Mouse (Mus musculus) olfactory bulb, adult 2 months (tissue): Measurements from ENCODE around the gene Gng12. TPM values are rescaled to one million over a fixed set of nuclear protein-coding genes. Genes with fewer than 3 reads are reported as not detected.

Experiments
- H3K27ac ChIP-seq: fragments of 200-500 bp; 2 replicates; pipeline ENCODE4 v1.5.1; 2012; ENCODE audit warnings: low read depth, low read length; ENCODE audit not compliant: insufficient read depth
- H3K4me1 ChIP-seq: fragments of 200-500 bp; 2 replicates; pipeline ENCODE4 v1.6.1; 2012; ENCODE audit warnings: low read length; ENCODE audit not compliant: control insufficient read depth, insufficient read depth
- H3K4me3 ChIP-seq: fragments of 200-500 bp; 2 replicates; pipeline ENCODE4 v1.5.1; 2012; ENCODE audit warnings: mild to moderate bottlenecking, low read depth, low read length, moderate library complexity; ENCODE audit not compliant: insufficient read depth
- CTCF ChIP-seq: fragments of 200-500 bp; IDR thresholded peaks from 2 replicates; pipeline ENCODE4 v1.5.1; 2012; ENCODE audit warnings: low read depth, mild to moderate bottlenecking, low read length, moderate library complexity; ENCODE audit not compliant: insufficient read depth
- POLR2A ChIP-seq: fragments of 200-500 bp; IDR thresholded peaks from 2 replicates; pipeline ENCODE4 v1.6.1; 2012; ENCODE audit warnings: mild to moderate bottlenecking, low read depth, low read length, moderate library complexity; ENCODE audit not compliant: insufficient read depth
- WGBS: fragments of 180-500 bp; shearing (Covaris S2); methylation state at CpG from one replicate; pipeline ENCODE4 v1.1.7; 2018; 5-methylcytosine and 5-hydroxymethylcytosine counted together
- polyA plus RNA-seq: library from polyadenylated mRNA; stranded (reverse); fragments of >200 nt; gene quantifications from 2 replicates; pipeline ENCODE4 v1.2.4, GENCODE M21; 2012; ENCODE audit warnings: low replicate concordance; ENCODE audit not compliant: missing spikeins, insufficient read depth, insufficient read length

Gng12 gene
- polyA plus RNA-seq, 1 experiment = not detected

GRCm38 (mm10) chr6:66989037-66989436 lies 92.8 kb downstream of the Gng12 start:
- Histone ChIP-seq H3K4me3 (no peak overlapping the region), H3K4me1 (no peaks in the 10 kb centered on the region), H3K27ac (no peak overlapping the region)
- WGBS = 85% methylated on average over 6 of the region's 6 CpGs
- TF ChIP-seq POLR2A = no peak
- no peak for TF ChIP-seq CTCF

DNA sequence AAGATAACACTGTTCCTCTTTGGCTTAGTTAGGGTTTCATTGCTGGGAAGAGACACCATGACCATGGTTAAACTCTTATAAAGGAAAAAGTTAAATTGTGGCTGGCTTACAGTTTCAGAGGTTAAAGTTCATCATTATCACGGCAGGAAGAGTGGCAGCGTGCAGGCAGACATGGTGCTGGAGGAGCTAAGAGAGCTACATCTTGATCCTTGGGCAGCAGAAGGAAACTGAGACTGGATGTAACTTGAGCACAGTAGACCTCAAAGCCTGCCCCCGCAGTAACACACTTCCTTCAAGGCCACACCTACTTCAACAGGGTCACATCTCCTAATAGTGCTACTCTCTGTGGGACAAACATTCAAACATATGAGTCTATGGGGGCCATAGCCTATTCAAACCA lies 93.3 kb downstream of the Gng12 start:
- TF ChIP-seq CTCF (no peak), POLR2A (no peak)
- 93% methylated on average over 3 of the region's 3 CpGs for WGBS
- H3K27ac ChIP-seq = no peak overlapping the region
- H3K4me3 ChIP-seq = no peak overlapping the region
- no peaks in the 10 kb centered on the region for H3K4me1 ChIP-seq

DNA sequence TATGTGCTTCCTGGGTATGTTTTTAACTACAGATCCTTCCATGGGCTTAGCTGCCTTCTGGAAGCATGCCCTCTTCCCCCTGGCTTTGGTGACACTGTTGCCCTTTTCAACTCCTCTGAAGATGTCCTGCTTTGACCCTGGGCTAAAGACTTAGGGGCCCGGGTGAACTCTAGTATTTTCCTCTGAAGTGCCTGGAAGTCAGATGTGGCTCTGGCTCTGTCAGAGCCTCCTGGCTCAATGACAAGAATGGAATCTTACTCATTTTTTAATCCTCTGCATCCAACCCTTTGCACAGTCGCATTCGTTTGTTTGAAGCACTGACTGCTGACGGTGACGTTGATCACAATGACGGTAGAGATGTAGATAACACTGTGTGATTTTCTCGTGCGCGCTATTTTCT lies 96.0 kb downstream of the Gng12 start:
- H3K4me1 ChIP-seq = no peaks in the 10 kb centered on the region
- WGBS = 83% methylated on average over 9 of the region's 9 CpGs
- no peak overlapping the region for H3K4me3 ChIP-seq

GRCm38 (mm10) chr6:66992786-66993185 lies 96.6 kb downstream of the Gng12 start:
- Histone ChIP-seq H3K4me1 (no peaks in the 10 kb centered on the region), H3K27ac (no peak overlapping the region), H3K4me3 (no peak overlapping the region)
- TF ChIP-seq POLR2A = no peak
- no peak for TF ChIP-seq CTCF
- WGBS = 92% methylated on average over 8 of the region's 8 CpGs

More for the DNA sequence above, 96.0 kb downstream of the Gng12 start:
- no peak for TF ChIP-seq POLR2A
- TF ChIP-seq CTCF = no peak
- no peak overlapping the region for H3K27ac ChIP-seq

- no peak overlapping the region for H3K27ac ChIP-seq
These were observed 98.8 kb downstream of the Gng12 start for GRCm38 (mm10) chr6:66994981-66995380.

GRCm38 (mm10) chr6:66995825-66996224 lies 99.6 kb downstream of the Gng12 start:
- Histone ChIP-seq H3K4me3 (no peak overlapping the region), H3K27ac (no peak overlapping the region), H3K4me1 (no peaks in the 10 kb centered on the region)
- 98% methylated on average over 1 of the region's 1 CpGs for WGBS
- TF ChIP-seq POLR2A (no peak), CTCF (no peak)

More at GRCm38 (mm10) chr6:66994981-66995380, 98.8 kb downstream of the Gng12 start:
- no peak for TF ChIP-seq CTCF
- TF ChIP-seq POLR2A = no peak
- Histone ChIP-seq H3K4me3 (no peak overlapping the region), H3K4me1 (no peaks in the 10 kb centered on the region)
- WGBS = 96% methylated on average over 8 of the region's 8 CpGs

GRCm38 (mm10) chr6:66996257-66996656 lies 100.1 kb downstream of the Gng12 start:
- WGBS = 89% methylated on average over 1 of the region's 1 CpGs
- TF ChIP-seq POLR2A = no peak
- TF ChIP-seq CTCF = no peak
- H3K27ac ChIP-seq = no peak overlapping the region
- H3K4me3 ChIP-seq = no peak overlapping the region
- H3K4me1 ChIP-seq = no peaks in the 10 kb centered on the region

- Histone ChIP-seq H3K4me1 (no peaks in the 10 kb centered on the region), H3K4me3 (no peak overlapping the region), H3K27ac (no peak overlapping the region)
- 87% methylated on average over 2 of the region's 2 CpGs for WGBS
- TF ChIP-seq CTCF (no peak), POLR2A (no peak)
These were observed 102.4 kb downstream of the Gng12 start for GRCm38 (mm10) chr6:66998645-66999044.

GRCm38 (mm10) chr6:66999800-67000199 lies 103.6 kb downstream of the Gng12 start:
- TF ChIP-seq POLR2A = no peak
- TF ChIP-seq CTCF = no peak
- H3K4me3 ChIP-seq = no peak overlapping the region
- H3K27ac ChIP-seq = no peak overlapping the region
- no peaks in the 10 kb centered on the region for H3K4me1 ChIP-seq

GRCm38 (mm10) chr6:67009888-67010287 lies 113.7 kb downstream of the Gng12 start:
- H3K4me3 ChIP-seq = no peak overlapping the region
- WGBS = 93% methylated on average over 3 of the region's 3 CpGs
- H3K4me1 ChIP-seq = no peaks in the 10 kb centered on the region; the same call in 1 of the 2 replicates
- H3K27ac ChIP-seq = no peak overlapping the region
- TF ChIP-seq CTCF (no peak), POLR2A (no peak)
